Mouse (Mus musculus): ENCODE measurements around the gene Mael.
A peak's percentile ranks its signal among the peaks of the same experiment; 100 is the strongest.

The Mael gene

DNA sequence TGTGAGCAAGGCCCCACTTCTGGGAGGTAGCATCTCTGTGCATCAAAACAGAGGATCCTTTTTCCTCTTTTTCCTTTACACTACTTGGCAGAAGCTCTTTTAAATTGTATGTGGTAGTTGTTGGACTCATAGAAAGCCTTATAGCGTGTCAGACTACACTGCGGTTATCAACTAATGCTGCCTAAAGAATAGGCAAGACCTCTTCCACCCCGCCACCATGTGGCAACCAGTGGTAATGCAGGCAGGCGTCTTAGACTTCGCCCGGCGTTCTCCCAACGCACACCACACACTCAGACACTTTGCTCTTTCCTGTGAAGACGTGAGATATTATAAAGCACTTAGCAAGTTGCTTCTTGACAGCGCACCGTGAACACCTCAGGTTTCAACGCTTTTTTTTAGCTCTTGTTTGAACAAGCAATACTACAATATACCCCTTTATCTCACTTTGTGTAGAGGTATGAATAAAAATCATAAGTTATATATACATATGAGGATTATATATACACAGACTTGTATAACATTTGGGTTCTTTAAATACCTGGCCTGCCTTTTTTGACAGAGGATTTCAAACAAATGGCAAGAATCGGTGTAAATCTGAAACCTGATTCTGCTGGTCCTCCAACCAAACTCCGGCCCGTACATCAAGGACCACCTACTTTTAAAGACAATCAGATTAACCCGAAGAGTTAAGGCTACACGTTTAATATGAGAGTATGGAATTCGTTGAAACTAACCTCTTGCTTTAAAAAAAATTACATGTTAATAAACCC is 85.0 kb downstream of the Mael start:
- DNase-seq: peak; percentile 90

DNA sequence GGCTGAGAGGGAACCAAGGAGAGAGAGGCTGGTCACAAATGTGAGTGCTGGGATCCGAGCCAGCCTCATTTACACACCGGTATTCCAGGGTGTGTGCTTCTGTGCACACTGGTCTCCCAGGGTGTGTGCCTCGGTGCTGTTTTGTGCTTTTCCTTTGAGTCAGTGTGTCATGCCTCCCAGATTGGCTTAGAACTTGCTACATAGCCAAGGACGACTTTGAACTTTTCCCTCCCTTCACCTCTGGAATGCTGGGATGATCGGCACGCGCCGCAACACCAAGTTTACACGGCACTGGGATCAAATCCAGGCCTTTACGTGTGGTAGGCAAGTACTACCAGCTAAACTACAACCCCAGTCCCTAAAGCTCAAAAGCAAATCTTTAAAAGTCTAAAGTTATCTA is 86.5 kb downstream of the Mael start:
- no peak for DNase-seq

DNA sequence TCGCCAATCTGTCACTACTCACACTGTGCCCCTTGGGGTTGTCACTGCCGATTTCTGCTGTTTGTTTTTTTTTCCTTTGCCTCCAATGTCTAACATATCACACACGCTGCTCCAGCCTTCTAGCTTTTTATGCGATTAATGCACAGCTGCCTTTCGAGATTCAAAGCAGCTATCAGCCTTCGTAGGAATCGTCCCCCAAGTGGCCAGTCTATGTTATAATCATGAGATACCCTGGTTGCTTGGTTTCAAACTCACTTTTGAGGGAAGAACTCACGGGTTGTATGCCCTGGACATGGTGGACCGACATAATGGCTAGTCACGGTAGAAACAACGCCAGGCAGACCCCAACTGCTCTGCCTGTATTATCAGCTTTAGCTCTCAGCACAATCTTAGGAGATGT is 87.2 kb downstream of the Mael start:
- DNase-seq: no peak

Measured in lung, postnatal 36 days (tissue).